Mouse (Mus musculus): Measurements from ENCODE around the gene Trappc2l. TPM values are rescaled to one million over a fixed set of nuclear protein-coding genes. Genes with fewer than 3 reads are reported as not detected.

Trappc2l gene
- polyA plus RNA-seq, 1 experiment from 2014 or later = 60.1 TPM

DNA sequence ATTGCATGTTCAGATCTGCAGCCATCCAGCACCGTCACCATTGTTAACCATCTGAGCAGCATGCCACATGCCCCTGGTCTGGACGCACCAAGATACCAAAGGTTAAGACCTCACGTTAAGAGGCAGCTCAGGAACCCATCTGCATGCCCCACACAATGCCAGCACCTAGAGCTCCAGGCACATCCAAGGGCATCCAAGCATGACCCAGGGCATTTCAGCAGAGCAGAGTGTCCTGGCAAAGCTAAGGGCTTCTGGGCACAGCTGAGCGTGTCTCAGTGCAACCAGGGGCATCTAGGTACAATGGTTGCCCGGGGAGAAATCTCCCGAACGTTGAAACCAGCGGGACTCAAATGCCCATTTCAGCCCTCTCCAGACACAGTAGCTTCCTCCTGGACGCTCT lies 10.8 kb upstream of the Trappc2l start:
- ATAC-seq (ENCODE audit: low FRiP score, low TSS enrichment) = no peak
- no peaks in the 10 kb centered on the region for H3K27me3 ChIP-seq (ENCODE audit: insufficient read depth, low read length)
- H3K4me3 ChIP-seq (ENCODE audit: low read length) = no peak overlapping the region
- no peak overlapping the region for H3K4me2 ChIP-seq (replicated peaks; ENCODE audit: low read depth, low read length)
- no peak overlapping the region for H3K9ac ChIP-seq (replicated peaks; ENCODE audit: low read length)
- H3K36me3 ChIP-seq (ENCODE audit: insufficient read depth, low read length) = 0 out of 2 replicates have a peak, but pooled peaks cover 4% of the 10 kb centered on the region
- H3K4me1 ChIP-seq (ENCODE audit: insufficient read depth, low read length) = no peaks in the 10 kb centered on the region
- H3K9me3 ChIP-seq (ENCODE audit: low read length) = no peaks in the 10 kb centered on the region
- no peak overlapping the region for H3K27ac ChIP-seq (ENCODE audit: low read length)
- 80% methylated on average over 9 of the region's 9 CpGs for WGBS

DNA sequence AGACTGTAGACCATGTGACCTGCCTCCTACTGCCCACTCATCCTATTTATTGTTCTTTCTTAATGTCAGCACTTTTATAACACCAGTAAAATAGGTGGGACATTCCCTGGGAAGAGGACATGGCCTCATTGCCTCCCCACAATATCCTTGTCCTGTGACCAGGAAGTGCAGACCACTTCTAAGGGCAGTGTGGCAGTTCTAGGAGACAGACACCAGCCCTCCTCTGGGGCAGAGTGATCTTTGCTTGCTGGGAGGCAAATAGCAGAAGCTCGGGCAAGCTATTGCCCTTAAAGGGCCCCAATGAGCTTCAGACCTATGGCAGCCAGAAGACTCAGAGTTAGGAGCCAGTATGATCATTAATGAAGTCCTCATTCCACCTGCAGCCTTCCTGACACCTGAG lies 6.8 kb upstream of the Trappc2l start:
- Histone ChIP-seq H3K9me3 (ENCODE audit: low read length) (no peaks in the 10 kb centered on the region), H3K36me3 (ENCODE audit: insufficient read depth, low read length) (0 out of 2 replicates have a peak, but pooled peaks cover 4% of the 10 kb centered on the region), H3K9ac (replicated peaks; ENCODE audit: low read length) (no peak overlapping the region), H3K4me2 (replicated peaks; ENCODE audit: low read depth, low read length) (no peak overlapping the region), H3K27me3 (ENCODE audit: insufficient read depth, low read length) (no peaks in the 10 kb centered on the region), H3K27ac (ENCODE audit: low read length) (no peak overlapping the region), H3K4me3 (ENCODE audit: low read length) (no peak overlapping the region), H3K4me1 (ENCODE audit: insufficient read depth, low read length) (peaks cover 5% of the 10 kb centered on the region; the same call in 1 of the 2 replicates)
- no peak for ATAC-seq (ENCODE audit: low FRiP score, low TSS enrichment)
- 26% methylated on average over 1 of the region's 1 CpGs for WGBS

DNA sequence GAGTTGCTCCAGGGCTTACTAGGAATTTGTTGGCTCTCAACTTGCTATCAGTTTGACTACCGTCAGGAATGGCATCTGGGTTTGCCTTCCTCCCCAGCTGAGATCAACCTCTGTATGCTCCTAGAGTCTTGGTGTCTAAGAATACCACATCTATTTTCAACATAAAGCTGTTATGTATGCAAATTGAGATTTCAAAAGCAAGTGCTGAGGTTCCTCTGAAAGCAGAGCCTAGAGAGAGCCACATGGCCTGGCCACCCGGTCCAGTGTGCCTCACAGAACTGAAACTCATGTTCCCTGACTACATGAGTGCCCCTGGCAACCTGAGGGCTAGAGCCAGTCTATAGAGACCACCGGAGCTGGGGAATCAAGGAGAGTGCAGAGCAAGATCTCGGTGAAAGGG lies 6.1 kb upstream of the Trappc2l start:
- Histone ChIP-seq H3K36me3 (ENCODE audit: insufficient read depth, low read length) (no peaks in the 10 kb centered on the region), H3K4me3 (ENCODE audit: low read length) (no peak overlapping the region), H3K4me1 (ENCODE audit: insufficient read depth, low read length) (peaks cover 8% of the 10 kb centered on the region), H3K4me2 (replicated peaks; ENCODE audit: low read depth, low read length) (no peak overlapping the region), H3K27me3 (ENCODE audit: insufficient read depth, low read length) (no peaks in the 10 kb centered on the region), H3K9ac (replicated peaks; ENCODE audit: low read length) (no peak overlapping the region), H3K27ac (ENCODE audit: low read length) (no peak overlapping the region), H3K9me3 (ENCODE audit: low read length) (no peaks in the 10 kb centered on the region)
- ATAC-seq (ENCODE audit: low FRiP score, low TSS enrichment) = no peak
- 79% methylated on average over 4 of the region's 4 CpGs for WGBS

DNA sequence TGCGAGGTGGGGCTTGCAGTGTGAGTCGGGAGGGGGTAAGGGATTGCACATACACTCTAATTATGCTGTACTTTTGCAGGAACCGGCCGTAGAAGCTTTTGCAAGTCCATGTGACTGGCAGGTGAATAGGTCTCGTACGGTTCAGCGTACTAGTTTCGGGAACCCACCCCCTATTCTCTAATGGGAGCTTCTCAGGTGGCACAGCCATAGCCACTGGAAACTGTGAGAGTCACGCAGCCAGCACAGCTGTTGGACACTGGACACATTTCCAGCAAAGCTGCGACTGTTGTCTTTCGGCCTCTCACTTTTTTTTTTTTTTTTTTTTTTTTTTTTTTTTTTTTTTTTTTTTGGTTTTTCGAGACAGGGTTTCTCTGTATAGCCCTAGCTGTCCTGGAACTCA lies 4.6 kb upstream of the Trappc2l start:
- H3K4me1 ChIP-seq (ENCODE audit: insufficient read depth, low read length) = peaks cover 14% of the 10 kb centered on the region
- no peak overlapping the region for H3K9ac ChIP-seq (replicated peaks; ENCODE audit: low read length)
- no peak overlapping the region for H3K4me3 ChIP-seq (ENCODE audit: low read length)
- no peaks in the 10 kb centered on the region for H3K27me3 ChIP-seq (ENCODE audit: insufficient read depth, low read length)
- no peak overlapping the region for H3K27ac ChIP-seq (ENCODE audit: low read length)
- no peak for ATAC-seq (ENCODE audit: low FRiP score, low TSS enrichment)
- no peak overlapping the region for H3K4me2 ChIP-seq (replicated peaks; ENCODE audit: low read depth, low read length)
- H3K9me3 ChIP-seq (ENCODE audit: low read length) = no peaks in the 10 kb centered on the region
- 75% methylated on average over 11 of the region's 12 CpGs for WGBS
- no peaks in the 10 kb centered on the region for H3K36me3 ChIP-seq (ENCODE audit: insufficient read depth, low read length)

DNA sequence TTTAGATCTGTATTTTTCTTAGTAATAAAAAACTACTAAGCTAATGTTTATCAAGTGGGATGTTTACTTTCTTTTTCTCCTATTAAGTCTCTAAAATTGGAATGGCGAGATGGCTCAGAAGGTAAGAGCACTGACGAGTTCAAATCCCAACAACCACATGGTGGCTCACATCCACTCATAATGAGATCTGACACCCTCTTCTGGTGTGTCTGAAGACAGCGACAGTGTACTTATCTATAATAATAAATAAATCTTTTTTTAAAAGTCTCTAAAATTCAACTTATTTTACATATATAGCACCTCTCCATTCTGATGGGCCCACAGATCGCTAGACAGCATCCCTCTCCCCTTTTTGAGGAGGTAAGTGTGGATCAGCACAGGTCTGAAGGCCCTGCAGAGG lies 1.2 kb upstream of the Trappc2l start:
- no peak overlapping the region for H3K9ac ChIP-seq (replicated peaks; ENCODE audit: low read length)
- H3K4me3 ChIP-seq (ENCODE audit: low read length) = peak overlapping the region; percentile 64; the same call in 1 of the 2 replicates
- H3K36me3 ChIP-seq (ENCODE audit: insufficient read depth, low read length) = no peaks in the 10 kb centered on the region
- WGBS = 63% methylated on average over 4 of the region's 4 CpGs
- no peaks in the 10 kb centered on the region for H3K27me3 ChIP-seq (ENCODE audit: insufficient read depth, low read length)
- ATAC-seq (ENCODE audit: low FRiP score, low TSS enrichment) = no peak
- H3K9me3 ChIP-seq (ENCODE audit: low read length) = no peaks in the 10 kb centered on the region
- peaks cover 22% of the 10 kb centered on the region for H3K4me1 ChIP-seq (ENCODE audit: insufficient read depth, low read length)
- H3K27ac ChIP-seq (ENCODE audit: low read length) = 0 out of 2 replicates have a peak overlapping the region, but pooled peaks have one; percentile 21
- peak overlapping the region; percentile 94 for H3K4me2 ChIP-seq (replicated peaks; ENCODE audit: low read depth, low read length)

DNA sequence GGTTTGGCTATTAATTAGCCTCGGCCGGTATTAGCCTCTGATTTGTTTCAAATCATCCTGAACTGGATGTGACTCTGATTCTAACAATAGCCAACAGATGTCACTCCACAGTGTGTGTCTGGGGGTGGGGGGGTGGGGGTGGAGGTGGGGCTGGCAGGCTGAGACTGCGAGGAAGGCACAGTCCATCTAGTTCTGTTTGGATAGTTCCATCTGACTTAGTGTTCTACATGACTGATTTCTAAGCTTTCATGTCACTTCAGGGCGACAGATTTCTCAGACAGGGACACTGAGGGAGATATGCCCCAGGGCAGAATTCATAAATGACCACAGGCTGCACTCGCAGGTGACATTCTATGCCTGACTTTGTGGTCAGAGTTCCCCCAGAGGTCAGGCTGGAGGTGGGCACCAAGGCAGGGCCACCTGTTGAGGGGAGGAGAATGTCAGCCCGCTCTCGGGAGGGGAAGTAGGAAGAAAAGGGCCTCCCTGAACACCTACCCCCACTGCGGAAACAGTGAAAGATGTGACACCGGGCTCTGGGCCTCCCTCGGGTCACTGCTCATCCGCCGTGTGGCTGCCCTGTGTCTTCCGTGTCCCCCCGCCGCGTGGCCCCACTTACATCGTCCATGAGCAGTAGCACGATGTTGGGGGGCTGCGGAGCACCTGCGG lies 695 bp upstream of the Trappc2l start:
- H3K4me1 ChIP-seq (ENCODE audit: insufficient read depth, low read length) = peaks cover 22% of the 10 kb centered on the region
- peak overlapping the region; percentile 64 for H3K4me3 ChIP-seq (ENCODE audit: low read length)
- no peaks in the 10 kb centered on the region for H3K36me3 ChIP-seq (ENCODE audit: insufficient read depth, low read length)
- H3K27me3 ChIP-seq (ENCODE audit: insufficient read depth, low read length) = no peaks in the 10 kb centered on the region
- H3K4me2 ChIP-seq (replicated peaks; ENCODE audit: low read depth, low read length) = peak overlapping the region; percentile 94
- ATAC-seq (ENCODE audit: low FRiP score, low TSS enrichment) = peak; percentile 70
- 4% methylated on average over 20 of the region's 20 CpGs for WGBS
- H3K27ac ChIP-seq (ENCODE audit: low read length) = peak overlapping the region; percentile 91
- peak overlapping the region; percentile 80 for H3K9ac ChIP-seq (replicated peaks; ENCODE audit: low read length)
- H3K9me3 ChIP-seq (ENCODE audit: low read length) = no peaks in the 10 kb centered on the region

DNA sequence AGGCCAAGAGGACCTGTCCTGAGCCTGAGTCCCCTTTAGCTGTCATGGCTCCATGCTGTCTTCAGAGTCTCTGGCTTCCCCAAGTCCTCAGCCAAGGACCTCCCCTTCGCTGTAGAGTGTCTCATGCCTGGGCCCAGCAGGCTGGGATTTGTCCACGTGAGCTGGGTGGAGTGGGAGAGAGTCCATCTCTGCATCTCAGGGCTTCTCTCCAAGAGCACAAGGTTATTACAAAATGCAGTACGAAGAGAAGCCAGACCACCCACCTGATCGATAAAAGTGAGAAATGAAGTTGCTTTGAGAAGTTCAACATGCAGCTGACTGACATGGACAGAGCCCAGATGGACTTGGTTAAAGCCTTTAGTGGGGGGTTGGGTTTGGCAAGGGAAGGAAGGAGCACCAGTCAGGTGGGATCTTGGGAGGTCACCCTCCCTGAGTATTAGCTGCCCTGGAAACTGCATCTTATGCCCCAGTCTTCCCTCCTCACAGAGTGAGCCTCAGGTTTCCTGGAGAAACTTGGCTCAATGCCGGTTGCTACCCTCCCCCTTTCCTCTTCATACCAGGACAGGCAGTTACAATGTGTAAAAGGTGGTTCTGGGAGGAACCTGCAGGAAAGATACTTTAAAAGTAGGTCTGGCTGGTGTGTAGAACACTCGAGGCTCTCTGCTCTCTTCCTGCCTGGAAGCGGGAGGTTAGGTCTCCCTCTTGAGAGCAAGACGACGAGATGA lies 4.9 kb downstream of the Trappc2l start:
- no peak for ATAC-seq (ENCODE audit: low FRiP score, low TSS enrichment)

DNA sequence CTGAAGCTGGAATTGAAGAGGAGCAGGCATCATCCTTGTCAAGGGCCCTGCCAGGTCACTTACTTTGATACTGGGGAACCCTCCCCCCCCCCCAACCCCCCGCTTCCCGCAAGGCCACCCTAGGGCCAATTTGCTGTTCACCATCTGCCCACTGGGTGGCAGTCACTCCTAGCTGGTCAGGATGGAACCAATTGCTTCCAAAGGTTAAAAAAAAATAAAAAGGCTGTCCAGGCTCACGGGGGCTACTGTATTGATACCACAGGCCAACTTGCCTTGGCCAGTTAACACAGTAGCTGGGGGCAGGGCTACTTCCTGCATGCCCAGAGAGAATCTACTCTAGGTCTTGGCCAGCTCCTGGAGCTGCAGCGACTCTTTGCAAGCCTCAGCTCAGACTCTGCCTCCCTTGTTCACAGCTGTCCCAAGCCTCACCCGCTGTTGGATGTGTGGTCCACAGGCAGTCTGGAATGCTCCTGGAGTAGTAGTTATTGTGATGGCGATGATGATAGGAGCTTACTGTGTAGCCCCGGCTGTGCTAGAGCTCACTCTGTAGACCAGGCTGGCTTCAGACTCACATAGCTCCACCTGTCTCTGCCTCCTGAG lies 6.6 kb downstream of the Trappc2l start:
- WGBS = 37% methylated on average over 5 of the region's 7 CpGs
- no peak for ATAC-seq (ENCODE audit: low FRiP score, low TSS enrichment)
- no peak overlapping the region for H3K9ac ChIP-seq (replicated peaks; ENCODE audit: low read length)
- peaks cover 25% of the 10 kb centered on the region for H3K4me1 ChIP-seq (ENCODE audit: insufficient read depth, low read length)
- no peaks in the 10 kb centered on the region for H3K27me3 ChIP-seq (ENCODE audit: insufficient read depth, low read length)
- H3K9me3 ChIP-seq (ENCODE audit: low read length) = no peaks in the 10 kb centered on the region
- H3K4me2 ChIP-seq (replicated peaks; ENCODE audit: low read depth, low read length) = no peak overlapping the region
- H3K36me3 ChIP-seq (ENCODE audit: insufficient read depth, low read length) = no peaks in the 10 kb centered on the region
- H3K27ac ChIP-seq (ENCODE audit: low read length) = no peak overlapping the region
- H3K4me3 ChIP-seq (ENCODE audit: low read length) = no peak overlapping the region

More for the DNA sequence above, 4.9 kb downstream of the Trappc2l start:
- H3K9ac ChIP-seq (replicated peaks; ENCODE audit: low read length) = no peak overlapping the region
- H3K36me3 ChIP-seq (ENCODE audit: insufficient read depth, low read length) = no peaks in the 10 kb centered on the region
- H3K27ac ChIP-seq (ENCODE audit: low read length) = no peak overlapping the region
- H3K27me3 ChIP-seq (ENCODE audit: insufficient read depth, low read length) = no peaks in the 10 kb centered on the region
- WGBS = 59% methylated on average over 9 of the region's 9 CpGs
- peaks cover 29% of the 10 kb centered on the region for H3K4me1 ChIP-seq (ENCODE audit: insufficient read depth, low read length)
- no peak overlapping the region for H3K4me2 ChIP-seq (replicated peaks; ENCODE audit: low read depth, low read length)
- no peak overlapping the region for H3K4me3 ChIP-seq (ENCODE audit: low read length)
- no peaks in the 10 kb centered on the region for H3K9me3 ChIP-seq (ENCODE audit: low read length)

DNA sequence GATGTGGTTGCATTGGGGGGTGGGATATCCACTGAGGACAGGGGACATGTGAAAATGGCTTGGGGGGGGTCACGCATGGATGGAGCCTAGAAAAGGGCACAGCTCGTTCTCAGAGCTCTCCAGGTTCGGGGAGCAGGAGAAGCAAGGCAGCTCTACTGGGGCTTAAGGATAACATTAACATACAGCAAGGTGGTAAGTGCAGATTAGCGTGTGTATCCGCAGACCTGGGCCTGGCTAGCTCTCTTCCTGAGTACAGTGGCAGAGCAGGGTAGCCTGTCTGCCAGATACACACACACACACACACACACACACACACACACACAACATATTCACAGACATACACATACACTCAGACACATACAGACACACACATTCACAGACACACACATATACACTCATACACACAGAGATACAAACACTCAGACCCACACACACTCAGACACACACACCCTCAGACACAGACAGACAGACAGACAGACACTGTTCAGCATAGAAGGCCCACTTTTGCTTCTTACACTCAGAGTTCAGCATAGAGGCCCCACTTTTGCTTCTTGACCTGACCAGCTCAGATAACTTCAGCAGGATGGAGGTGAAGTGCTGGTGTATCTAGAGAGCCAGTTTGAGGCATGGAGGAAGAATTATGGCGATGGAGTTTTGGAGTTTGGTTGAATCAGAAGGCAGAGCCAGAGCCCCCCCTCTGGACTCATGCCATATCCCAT lies 7.4 kb downstream of the Trappc2l start:
- H3K27me3 ChIP-seq (ENCODE audit: insufficient read depth, low read length) = no peaks in the 10 kb centered on the region
- 75% methylated on average over 6 of the region's 6 CpGs for WGBS
- no peak overlapping the region for H3K4me3 ChIP-seq (ENCODE audit: low read length)
- no peak for ATAC-seq (ENCODE audit: low FRiP score, low TSS enrichment)
- H3K4me2 ChIP-seq (replicated peaks; ENCODE audit: low read depth, low read length) = no peak overlapping the region
- no peak overlapping the region for H3K27ac ChIP-seq (ENCODE audit: low read length)
- peaks cover 25% of the 10 kb centered on the region for H3K4me1 ChIP-seq (ENCODE audit: insufficient read depth, low read length)
- no peaks in the 10 kb centered on the region for H3K9me3 ChIP-seq (ENCODE audit: low read length)
- H3K36me3 ChIP-seq (ENCODE audit: insufficient read depth, low read length) = no peaks in the 10 kb centered on the region
- no peak overlapping the region for H3K9ac ChIP-seq (replicated peaks; ENCODE audit: low read length)
